Mouse (Mus musculus) liver, adult 2 months (tissue): Measurements from ENCODE around the gene Kctd13. TPM values are rescaled to one million over a fixed set of nuclear protein-coding genes. Genes with fewer than 3 reads are reported as not detected.

Experiments used
- DNase-seq: peaks from one replicate; pipeline ENCODE4 v3.0.0-alpha.2; 2011; ENCODE audit warnings: low read depth, low spot score; ENCODE audit errors: extremely low read depth
- H3K27ac ChIP-seq: fragments of 200-500 bp; replicated peaks from 2 replicates; pipeline ENCODE4 v1.5.1; 2012; ENCODE audit warnings: low read depth, mild to moderate bottlenecking, control low read depth, inconsistent platforms, low read length; ENCODE audit not compliant: insufficient read depth
- H3K27me3 ChIP-seq: fragments of 200-500 bp; 2 replicates; pipeline ENCODE4 v1.6.1; 2012; ENCODE audit warnings: mild to moderate bottlenecking, moderate library complexity, low read length, inconsistent platforms; ENCODE audit not compliant: control insufficient read depth, insufficient read depth
- H3K36me3 ChIP-seq: fragments of 200-500 bp; 2 replicates; pipeline ENCODE4 v1.6.1; 2012; ENCODE audit warnings: low read length, inconsistent platforms; ENCODE audit not compliant: control insufficient read depth, insufficient read depth
- H3K4me1 ChIP-seq: fragments of 200-500 bp; 2 replicates; pipeline ENCODE4 v1.6.1; 2011; ENCODE audit warnings: low read length; ENCODE audit not compliant: control insufficient read depth, insufficient read depth
- H3K4me3 ChIP-seq: fragments of 200-500 bp; 2 replicates; pipeline ENCODE4 v1.5.1; 2011; ENCODE audit warnings: low read depth, mild to moderate bottlenecking, control low read depth, low read length, moderate library complexity; ENCODE audit not compliant: insufficient read depth
- H3K79me2 ChIP-seq: fragments of 200-500 bp; 2 replicates; pipeline ENCODE4 v1.6.1; 2012; ENCODE audit warnings: inconsistent platforms, mild to moderate bottlenecking, low read length, moderate library complexity; ENCODE audit not compliant: control insufficient read depth, insufficient read depth
- H3K9ac ChIP-seq: fragments of 200-500 bp; 2 replicates; pipeline ENCODE4 v1.6.1; 2012; ENCODE audit warnings: low read depth, mild to moderate bottlenecking, control low read depth, inconsistent platforms, low read length
- CTCF ChIP-seq: fragments of 200-500 bp; IDR thresholded peaks from 2 replicates; pipeline ENCODE4 v1.5.1; 2011; ENCODE audit warnings: low read depth, low read length, control low read depth
- POLR2A ChIP-seq: fragments of 200-500 bp; IDR thresholded peaks from 2 replicates; pipeline ENCODE4 v1.6.1; 2011; ENCODE audit warnings: low read length, control low read depth; ENCODE audit not compliant: insufficient read depth; ENCODE audit errors: extremely low read depth
- WGBS: fragments of 180-500 bp; shearing (Covaris S2); methylation state at CpG from one replicate; pipeline ENCODE4 v1.1.7; 2018; 5-methylcytosine and 5-hydroxymethylcytosine counted together
- polyA plus RNA-seq: library from polyadenylated mRNA; depleted of rRNA; stranded (reverse); fragments of >200 nt; gene quantifications from 2 replicates; pipeline ENCODE4 v1.2.3, GENCODE M21; 2012
- total RNA-seq: library from RNA; depleted of rRNA; stranded (reverse); fragments of >200 nt; gene quantifications from 2 replicates; pipeline ENCODE4 v1.2.3, GENCODE M21; 2014

The Kctd13 gene
- total and polyA plus RNA-seq, 2 experiments, result 2.1 to 7.6 TPM

DNA sequence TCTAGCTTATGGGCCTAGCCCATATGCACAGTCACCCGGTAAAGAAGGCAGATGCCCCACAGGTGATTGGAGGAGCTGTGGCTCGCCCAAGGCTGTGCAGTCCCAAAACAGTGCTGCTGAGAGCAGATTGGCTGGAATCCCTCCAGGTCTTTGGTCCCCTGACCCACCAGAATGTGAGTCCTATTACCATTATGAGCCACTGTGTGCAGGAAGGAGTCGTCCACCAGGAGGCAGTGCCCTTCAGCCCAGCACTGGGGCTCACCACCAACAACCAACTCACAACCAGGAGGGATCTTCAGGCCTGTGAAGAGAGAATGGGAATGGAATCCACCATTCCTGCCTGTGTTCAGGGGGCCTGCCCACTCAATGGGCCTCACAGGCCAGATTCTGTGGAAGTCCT, 17.9 kb downstream of the Kctd13 start:
- no peak for DNase-seq
- 82% methylated on average over 3 of the region's 3 CpGs for WGBS

DNA sequence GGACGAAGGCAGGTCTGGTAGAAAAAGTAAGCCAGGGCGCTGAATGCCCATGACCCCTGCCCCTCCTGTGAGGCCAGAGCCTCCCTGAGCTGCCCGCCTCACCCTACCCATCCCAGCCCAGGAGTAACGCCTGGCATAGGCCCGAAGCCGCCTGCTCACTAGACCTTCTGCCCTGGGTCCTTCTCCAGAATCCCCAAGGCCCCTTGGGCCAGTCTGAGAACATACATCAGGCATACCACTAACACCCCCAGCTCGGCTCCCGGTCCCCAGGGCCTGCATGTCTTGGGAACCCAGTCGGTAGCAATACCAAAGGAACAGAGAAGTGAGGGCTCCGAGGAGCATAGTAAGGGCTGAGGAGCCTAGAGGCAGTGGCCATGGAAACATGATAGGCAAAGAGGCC, 19.9 kb downstream of the Kctd13 start:
- H3K27me3 ChIP-seq, result peaks cover 6% of the 10 kb centered on the region; the same call in 1 of the 2 replicates
- H3K27ac ChIP-seq, result no peak overlapping the region
- no peaks in the 10 kb centered on the region for H3K79me2 ChIP-seq
- TF ChIP-seq POLR2A (no peak), CTCF (no peak)
- H3K9ac ChIP-seq, result no peak overlapping the region
- WGBS, result 88% methylated on average over 10 of the region's 10 CpGs
- no peaks in the 10 kb centered on the region; the same call in 1 of the 2 replicates for H3K4me1 ChIP-seq
- DNase-seq, result no peak
- H3K36me3 ChIP-seq, result peaks cover 4% of the 10 kb centered on the region; the same call in 1 of the 2 replicates
- no peak overlapping the region for H3K4me3 ChIP-seq

More for the DNA sequence above, 17.9 kb downstream of the Kctd13 start:
- no peak overlapping the region for H3K9ac ChIP-seq
- H3K4me1 ChIP-seq, result no peaks in the 10 kb centered on the region; the same call in 1 of the 2 replicates
- H3K36me3 ChIP-seq, result peaks cover 6% of the 10 kb centered on the region; the same call in 1 of the 2 replicates
- TF ChIP-seq CTCF (peak; percentile 75), POLR2A (no peak)
- H3K79me2 ChIP-seq, result no peaks in the 10 kb centered on the region
- peaks cover 6% of the 10 kb centered on the region; the same call in 1 of the 2 replicates for H3K27me3 ChIP-seq
- no peak overlapping the region for H3K4me3 ChIP-seq
- H3K27ac ChIP-seq, result no peak overlapping the region

DNA sequence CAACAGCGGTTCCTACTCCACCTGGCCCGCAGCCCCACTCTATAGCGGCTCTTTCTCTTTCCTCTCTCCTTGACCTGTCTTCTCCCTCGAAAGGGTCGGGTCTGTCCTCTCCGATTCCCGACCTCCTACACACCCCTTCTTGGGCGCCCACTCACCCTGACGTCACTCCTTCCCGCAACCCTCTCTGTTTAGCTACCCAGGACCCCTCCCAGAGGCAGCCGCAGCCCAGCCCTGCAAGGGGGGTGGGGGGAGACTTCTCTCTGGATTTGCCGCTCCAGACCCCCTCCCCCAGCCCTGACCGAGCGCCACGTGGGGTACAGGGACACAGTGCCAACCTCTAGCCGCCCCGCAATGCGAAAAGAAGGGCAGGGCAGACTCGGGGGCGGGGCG, 20.7 kb downstream of the Kctd13 start, which contains the start of gene Asphd1:
Gene Asphd1, minus strand, starts transcription at position 180 of the 390 bp plus-strand sequence.
- Histone ChIP-seq H3K4me1 (no peaks in the 10 kb centered on the region; the same call in 1 of the 2 replicates), H3K36me3 (no peaks in the 10 kb centered on the region; the same call in 1 of the 2 replicates), H3K27ac (no peak within 1 kb of the TSS), H3K4me3 (peak within 1 kb of the TSS; percentile 57; the same call in 1 of the 2 replicates), H3K9ac (no peak within 1 kb of the TSS), H3K27me3 (peaks cover 6% of the 10 kb centered on the region; the same call in 1 of the 2 replicates), H3K79me2 (no peaks in the 10 kb centered on the region)
- TF ChIP-seq CTCF (no peak), POLR2A (no peak)
- no peak for DNase-seq
- WGBS, result 3% methylated on average over 21 of the region's 21 CpGs

DNA sequence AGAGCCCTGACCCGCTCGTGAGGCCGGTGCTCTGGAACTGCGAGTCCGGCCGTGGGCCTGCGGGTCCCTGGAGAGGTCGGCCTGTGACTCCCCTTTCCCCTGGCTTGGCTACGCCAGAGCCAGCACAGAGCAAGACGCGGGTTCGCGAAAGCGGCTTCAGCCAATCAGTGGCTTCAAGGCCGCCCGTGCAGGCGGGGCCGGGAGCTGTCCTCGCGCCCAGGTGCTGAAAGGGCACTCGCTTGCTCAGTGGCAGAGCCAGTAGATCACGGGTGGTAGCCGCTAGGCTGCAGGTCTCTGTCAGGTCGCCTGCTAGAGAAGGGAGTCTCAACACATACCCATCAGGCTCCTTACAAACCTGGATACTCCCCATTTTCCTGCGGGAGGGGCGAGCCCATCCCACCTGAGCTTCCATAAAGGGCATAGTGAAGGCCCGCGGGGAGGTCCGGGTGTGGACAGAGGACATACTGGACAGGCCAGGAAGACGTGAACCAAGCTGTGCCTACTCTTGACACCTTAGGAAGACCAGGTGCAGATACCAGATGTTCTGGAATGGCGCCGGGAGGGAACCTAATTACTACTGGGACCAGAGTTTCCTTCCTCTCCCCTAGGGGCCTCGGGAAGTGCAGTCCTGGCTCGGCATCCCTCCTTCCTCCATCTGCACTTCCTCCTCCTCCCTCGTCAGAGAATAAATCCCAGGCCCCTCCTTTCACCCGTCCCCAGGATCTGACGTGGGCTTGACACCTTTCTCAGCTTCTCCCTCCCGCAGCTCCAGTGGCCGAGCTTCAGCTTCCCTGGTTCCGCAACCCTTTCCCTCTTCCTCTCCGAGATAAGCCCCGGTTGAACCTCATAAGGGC, 21.3 kb downstream of the Kctd13 start, which contains the start of gene Sez6l2:
Gene Sez6l2, plus strand, starts transcription at position 771 of the 854 bp plus-strand sequence.
- H3K4me1 ChIP-seq, result no peaks in the 10 kb centered on the region; the same call in 1 of the 2 replicates
- 1% methylated on average over 42 of the region's 42 CpGs for WGBS
- H3K36me3 ChIP-seq, result no peaks in the 10 kb centered on the region
- no peak within 1 kb of the TSS for H3K9ac ChIP-seq
- no peaks in the 10 kb centered on the region for H3K79me2 ChIP-seq
- peaks cover 6% of the 10 kb centered on the region; the same call in 1 of the 2 replicates for H3K27me3 ChIP-seq
- TF ChIP-seq POLR2A (no peak), CTCF (no peak)
- no peak within 1 kb of the TSS for H3K27ac ChIP-seq
- peak within 1 kb of the TSS; percentile 57; the same call in 1 of the 2 replicates for H3K4me3 ChIP-seq
- DNase-seq, result peak; percentile 48

DNA sequence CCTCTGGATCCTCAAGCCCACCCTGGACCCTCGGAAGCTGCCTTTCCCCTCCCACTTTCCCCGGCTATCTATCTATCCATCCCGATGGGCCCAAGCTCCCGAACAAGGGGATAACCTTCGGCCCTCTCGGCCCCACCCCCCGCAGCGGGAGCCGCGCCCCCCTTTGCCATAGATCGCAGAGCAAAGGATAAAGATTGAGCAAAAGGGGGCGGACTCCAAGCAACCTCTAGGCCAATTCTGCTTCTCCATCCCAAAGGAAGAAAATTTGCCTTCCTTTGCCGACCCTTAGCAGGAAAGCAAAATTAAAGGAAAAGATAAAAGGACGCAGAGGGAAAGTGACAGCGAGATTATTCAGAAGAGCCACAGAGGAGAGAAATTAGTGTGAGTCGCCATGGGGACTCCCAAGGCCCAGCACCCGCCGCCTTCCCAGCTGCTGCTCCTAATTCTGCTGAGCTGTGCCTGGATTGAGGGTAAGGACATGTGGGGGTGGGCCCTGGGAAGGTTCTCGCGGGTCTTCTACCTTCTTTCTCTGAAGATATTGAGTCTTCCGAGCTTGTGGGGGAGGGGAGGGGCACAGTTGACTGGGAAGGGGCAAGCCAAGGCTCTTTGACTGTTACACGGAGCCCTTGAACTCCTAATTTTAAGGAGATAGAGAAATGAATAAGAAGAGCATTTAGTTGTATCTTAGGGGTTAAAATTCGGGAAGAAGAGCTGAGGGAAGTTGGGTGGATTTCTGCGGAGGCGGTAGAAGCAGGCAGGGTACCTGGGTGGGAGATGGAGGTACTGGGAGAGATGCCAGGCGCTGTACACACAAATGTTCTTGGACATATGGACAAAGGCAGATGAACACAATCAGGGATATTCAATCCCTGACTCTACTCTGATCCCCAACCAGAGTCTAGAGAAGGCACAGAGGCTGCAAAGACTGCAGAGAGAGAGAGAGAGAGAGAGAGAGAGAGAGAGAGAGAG, 22.3 kb downstream of the Kctd13 start:
- Histone ChIP-seq H3K9ac (no peak overlapping the region), H3K27ac (no peak overlapping the region), H3K27me3 (peaks cover 6% of the 10 kb centered on the region; the same call in 1 of the 2 replicates), H3K4me3 (no peak overlapping the region), H3K36me3 (no peaks in the 10 kb centered on the region), H3K79me2 (no peaks in the 10 kb centered on the region), H3K4me1 (no peaks in the 10 kb centered on the region; the same call in 1 of the 2 replicates)
- TF ChIP-seq POLR2A (no peak), CTCF (no peak)
- no peak for DNase-seq
- 14% methylated on average over 26 of the region's 26 CpGs for WGBS
